Mouse (Mus musculus) CD4-positive helper T cell, adult 2 months (primary cell): ENCODE results near the gene Ints12.

ENCODE experiments used
- DNase-seq: peaks from one replicate; pipeline ENCODE4 v3.0.0-alpha.2; 2012; ENCODE audit warnings: low read depth, missing footprints, low spot score

Gene Ints12

GRCm38 (mm10) chr3:133091664-133092273 lies at the start of gene Ints12, which contains the start of gene Gstcd:
Gene Ints12 (plus strand): TSS chr3:133091840.
Gene Gstcd (minus strand): TSS chr3:133092033.
- DNase-seq = peak; percentile 95

GRCm38 (mm10) chr3:133052068-133052467 lies 39.6 kb upstream of the Ints12 start:
- no peak for DNase-seq

GRCm38 (mm10) chr3:133075560-133075959 lies 16.1 kb upstream of the Ints12 start:
- no peak for DNase-seq

- no peak for DNase-seq
Observed at GRCm38 (mm10) chr3:133082736-133083135, 8.9 kb upstream of the Ints12 start.

GRCm38 (mm10) chr3:133085858-133086257 lies 5.8 kb upstream of the Ints12 start:
- DNase-seq = peak; percentile 54

- peak; percentile 12 for DNase-seq
Observed at GRCm38 (mm10) chr3:133090247-133091120, 1.2 kb upstream of the Ints12 start.

GRCm38 (mm10) chr3:133091121-133091663 lies 448 bp upstream of the Ints12 start:
- DNase-seq = no peak

GRCm38 (mm10) chr3:133092274-133092853 lies 724 bp downstream of the Ints12 start:
- DNase-seq = no peak

GRCm38 (mm10) chr3:133092936-133093335 lies 1.3 kb downstream of the Ints12 start:
- DNase-seq = no peak

- DNase-seq = no peak
Observed at GRCm38 (mm10) chr3:133094305-133094704, 2.7 kb downstream of the Ints12 start.

GRCm38 (mm10) chr3:133097936-133098335 lies 6.3 kb downstream of the Ints12 start:
- no peak for DNase-seq

GRCm38 (mm10) chr3:133098336-133098735 lies 6.7 kb downstream of the Ints12 start:
- no peak for DNase-seq

GRCm38 (mm10) chr3:133098909-133099308 lies 7.3 kb downstream of the Ints12 start:
- no peak for DNase-seq

GRCm38 (mm10) chr3:133103768-133104167 lies 12.1 kb downstream of the Ints12 start:
- DNase-seq = no peak

GRCm38 (mm10) chr3:133104436-133104835 lies 12.8 kb downstream of the Ints12 start:
- DNase-seq = no peak

- DNase-seq = no peak
Observed at GRCm38 (mm10) chr3:133108731-133109130, 17.1 kb downstream of the Ints12 start.

GRCm38 (mm10) chr3:133109844-133110243 lies 18.2 kb downstream of the Ints12 start:
- DNase-seq = no peak

- no peak for DNase-seq
Observed at GRCm38 (mm10) chr3:133111741-133112140, 20.1 kb downstream of the Ints12 start.

- DNase-seq = no peak
Observed at GRCm38 (mm10) chr3:133113281-133113680, 21.6 kb downstream of the Ints12 start.

GRCm38 (mm10) chr3:133131372-133131771 lies 39.7 kb downstream of the Ints12 start:
- no peak for DNase-seq

GRCm38 (mm10) chr3:133132611-133133010 lies 41.0 kb downstream of the Ints12 start:
- no peak for DNase-seq

GRCm38 (mm10) chr3:133141877-133142276 lies 50.2 kb downstream of the Ints12 start:
- DNase-seq = no peak
